1 mouse cellular context compared by ENCODE assay signal in the genomic region with DNA sequence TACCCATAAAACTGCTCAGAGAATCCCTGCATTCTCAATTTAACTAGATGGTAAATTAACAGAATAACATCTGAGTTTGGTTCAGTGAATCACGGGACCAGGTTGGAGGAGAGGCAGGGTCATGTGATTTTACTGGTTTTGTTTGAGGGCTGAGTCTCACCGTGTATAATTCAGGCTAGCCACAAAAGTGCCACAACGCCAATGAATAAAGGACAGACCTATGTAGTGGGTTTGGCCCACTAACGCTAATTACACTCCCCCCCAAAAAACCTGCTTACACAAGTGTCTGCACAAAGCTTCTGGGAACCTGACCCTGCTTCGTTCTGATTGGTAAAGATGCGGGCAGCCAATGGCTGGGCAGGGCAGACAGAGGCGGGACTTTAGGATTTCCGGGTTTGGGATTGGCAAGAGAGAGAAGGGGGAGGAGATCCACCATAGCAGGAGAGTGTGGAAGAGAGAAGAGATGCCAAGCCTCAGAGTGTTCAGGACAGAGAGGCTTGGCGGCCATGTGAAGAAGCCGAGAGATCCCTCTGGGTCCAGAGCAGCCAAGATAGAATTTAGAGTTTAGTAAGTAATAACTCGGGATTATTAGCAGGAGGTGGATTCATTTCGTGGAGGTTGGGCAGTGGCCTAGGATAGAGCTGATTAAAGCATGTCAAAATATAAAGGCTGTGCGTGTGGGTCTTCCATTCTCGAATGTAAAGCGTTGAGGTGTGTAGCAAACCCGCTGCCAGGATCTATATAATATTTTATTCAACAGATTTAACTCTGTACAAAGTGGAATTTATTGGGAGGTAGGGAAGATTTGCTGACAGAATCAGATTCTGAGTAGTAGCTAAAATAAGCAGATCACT.
TF ChIP-seq lines count a peak whose summit lies in the region.

No protein-coding gene starts in this region.

TF ChIP-seq in CH12.LX, 34 proteins besides CTCF, POLR2A, EP300 and RAD21:
- TF ChIP-seq JUND (conservative IDR thresholded peaks at IDR 0.05; ENCODE audit: low read depth, low read length) (no peak), E2F4 (IDR thresholded peaks at IDR 0.05; ENCODE audit: insufficient replicate concordance, low read depth, low read length) (no peak), MEF2A (IDR thresholded peaks at IDR 0.05; ENCODE audit: borderline replicate concordance, low read depth, low read length) (peak; percentile 57), MAFK (IDR thresholded peaks at IDR 0.05; ENCODE audit: insufficient replicate concordance, low read length) (peak; percentile 61; the same call in 1 of the 2 replicates), TCF12 (IDR thresholded peaks at IDR 0.05; ENCODE audit: low read depth, low read length) (peak; percentile 82), CHD2 (IDR thresholded peaks at IDR 0.05; ENCODE audit: low read length) (peak; percentile 77), NELFE (IDR thresholded peaks at IDR 0.05; ENCODE audit: low read depth, low read length) (peak; percentile 87), JUN (IDR thresholded peaks at IDR 0.05; ENCODE audit: insufficient read depth, low read depth, low read length) (no peak), USF2 (conservative IDR thresholded peaks at IDR 0.05; ENCODE audit: low read depth, low read length) (peak; percentile 70), IRF4 (IDR thresholded peaks at IDR 0.05; ENCODE audit: low read depth, low read length) (no peak; the same call in 1 of the 2 replicates), GABPA (IDR thresholded peaks at IDR 0.05; ENCODE audit: insufficient replicate concordance, low read depth, low read length) (no peak), HCFC1 (IDR thresholded peaks at IDR 0.05; ENCODE audit: low read depth, low read length) (peak; percentile 56), ZMIZ1 (IDR thresholded peaks at IDR 0.05; ENCODE audit: low read depth, low read length) (peak; percentile 96), KAT2A (IDR thresholded peaks at IDR 0.05; ENCODE audit: insufficient replicate concordance, low read length) (0 out of 2 replicates have a peak, but pooled peaks have one; percentile 47), NRF1 (IDR thresholded peaks at IDR 0.05; ENCODE audit: low read depth, low read length) (peak; percentile 34; the same call in 1 of the 2 replicates), MXI1 (IDR thresholded peaks at IDR 0.05; ENCODE audit: low read depth, low read length) (peak; percentile 78; the same call in 1 of the 2 replicates), POLR2AphosphoS2 (IDR thresholded peaks at IDR 0.05; ENCODE audit: low read depth, low read length) (peak; percentile 86; the same call in 1 of the 2 replicates), MYC (IDR thresholded peaks at IDR 0.05; ENCODE audit: low read depth, low read length) (no peak; the same call in 1 of the 2 replicates), MAZ (IDR thresholded peaks at IDR 0.05; ENCODE audit: low read depth, low read length) (0 out of 2 replicates have a peak, but pooled peaks have one; percentile 56), PAX5 (IDR thresholded peaks at IDR 0.05; ENCODE audit: low read length) (no peak), ZNF384 (IDR thresholded peaks at IDR 0.05; ENCODE audit: low read depth, low read length) (no peak), RCOR1 (conservative IDR thresholded peaks at IDR 0.05; ENCODE audit: low read depth, low read length) (0 out of 2 replicates have a peak, but pooled peaks have one; percentile 46), UBTF (IDR thresholded peaks at IDR 0.05; ENCODE audit: low read depth, low read length) (no peak), BHLHE40 (IDR thresholded peaks at IDR 0.05; ENCODE audit: low read depth, low read length) (peak; percentile 86), ETS1 (conservative IDR thresholded peaks at IDR 0.05; ENCODE audit: low read depth, low read length) (no peak; the same call in 1 of the 2 replicates), ZC3H11A (IDR thresholded peaks at IDR 0.05; ENCODE audit: low read depth, low read length) (no peak), SIN3A (IDR thresholded peaks at IDR 0.05; ENCODE audit: low read length) (peak; percentile 90), MAX (IDR thresholded peaks at IDR 0.05; ENCODE audit: low read length) (peak; percentile 49), SMC3 (IDR thresholded peaks at IDR 0.05; ENCODE audit: low read depth, low read length) (no peak), ELF1 (IDR thresholded peaks at IDR 0.05; ENCODE audit: low read depth, low read length) (peak; percentile 98), USF1 (IDR thresholded peaks at IDR 0.05; ENCODE audit: low read depth, low read length) (peak; percentile 74), TBP (conservative IDR thresholded peaks at IDR 0.05; ENCODE audit: low read depth, low read length) (peak; percentile 89), CHD1 (IDR thresholded peaks at IDR 0.05; ENCODE audit: low read depth, low read length) (peak; percentile 84; the same call in 1 of the 2 replicates), ZKSCAN1 (IDR thresholded peaks at IDR 0.05; ENCODE audit: borderline replicate concordance, low read depth, low read length) (no peak)
